Mouse (Mus musculus): ENCODE measurements around the gene Raver2.

DNA sequence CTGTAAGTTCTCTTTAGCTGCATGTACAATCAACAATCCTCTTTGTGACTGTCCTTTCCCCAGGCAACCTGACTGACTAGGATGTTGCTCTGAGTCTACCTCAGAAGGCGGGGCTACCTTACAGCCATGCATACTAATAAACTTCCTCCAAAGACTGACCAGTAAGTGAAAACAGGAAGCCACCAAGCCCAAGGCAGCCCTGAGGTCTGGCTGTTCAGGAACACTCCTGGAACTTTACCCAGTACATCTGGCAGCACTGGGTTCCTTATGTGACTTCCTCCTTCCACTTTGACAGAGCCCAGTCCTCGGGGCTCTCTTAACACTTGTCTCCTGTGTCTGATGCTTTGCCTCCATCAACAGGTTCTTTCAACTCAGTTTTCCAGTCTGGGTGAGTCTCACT lies 104.0 kb downstream of the Raver2 start:
- no peak for TF ChIP-seq POLR2A (IDR thresholded peaks at IDR 0.05; ENCODE audit: insufficient read depth, low read depth, low read length)
- TF ChIP-seq CTCF (IDR thresholded peaks at IDR 0.05; ENCODE audit: insufficient read depth, low read depth, low read length), result no peak
